Mouse (Mus musculus): Measurements from ENCODE around the gene Amacr. TPM values are rescaled to one million over a fixed set of nuclear protein-coding genes. Genes with fewer than 3 reads are reported as not detected.

The Amacr gene
- total and polyA plus RNA-seq, 2 experiments from 2014 or later, result 6.3 to 9.8 TPM

- peaks cover 39% of the 10 kb centered on the region for H3K27me3 ChIP-seq (ENCODE audit: insufficient read depth, low read length)
- no peaks in the 10 kb centered on the region for H3K9me3 ChIP-seq (ENCODE audit: low read length)
- no peak overlapping the region for H3K27ac ChIP-seq (ENCODE audit: low read depth, low read length)
- peak; percentile 8; the same call in 1 of the 2 replicates for ATAC-seq (ENCODE audit: low FRiP score)
- no peaks in the 10 kb centered on the region for H3K36me3 ChIP-seq (ENCODE audit: insufficient read depth, low read length)
- H3K4me3 ChIP-seq (ENCODE audit: low read depth, low read length), result peak overlapping the region; percentile 36
- peaks cover 6% of the 10 kb centered on the region; the same call in 1 of the 2 replicates for H3K4me1 ChIP-seq (ENCODE audit: insufficient read depth, low read length)
- 4% methylated on average over 8 of the region's 8 CpGs for WGBS
- peak overlapping the region; percentile 44 for H3K9ac ChIP-seq (replicated peaks; ENCODE audit: low read length, poor library complexity, severe bottlenecking)
- peak overlapping the region; percentile 86 for H3K4me2 ChIP-seq (ENCODE audit: low read depth, low read length, poor library complexity, severe bottlenecking)
- no peak for TF ChIP-seq CTCF (IDR thresholded peaks at IDR 0.05)
- no peak for DNase-seq (ENCODE audit: low spot score)
Observed at GRCm38 (mm10) chr15:11037376-11037695, 55.8 kb downstream of the Amacr start.

GRCm38 (mm10) chr15:11037711-11038110, 56.2 kb downstream of the Amacr start, which contains the start of gene Rxfp3:
Rxfp3 (minus strand) TSS chr15:11037991.
- Histone ChIP-seq H3K27ac (ENCODE audit: low read depth, low read length) (no peak within 1 kb of the TSS), H3K4me2 (ENCODE audit: low read depth, low read length, poor library complexity, severe bottlenecking) (peak within 1 kb of the TSS; percentile 86), H3K36me3 (ENCODE audit: insufficient read depth, low read length) (no peaks in the 10 kb centered on the region), H3K9me3 (ENCODE audit: low read length) (no peaks in the 10 kb centered on the region), H3K4me3 (ENCODE audit: low read depth, low read length) (peak within 1 kb of the TSS; percentile 36), H3K4me1 (ENCODE audit: insufficient read depth, low read length) (peaks cover 6% of the 10 kb centered on the region; the same call in 1 of the 2 replicates), H3K27me3 (ENCODE audit: insufficient read depth, low read length) (peaks cover 39% of the 10 kb centered on the region), H3K9ac (replicated peaks; ENCODE audit: low read length, poor library complexity, severe bottlenecking) (peak within 1 kb of the TSS; percentile 44)
- no peak for TF ChIP-seq CTCF (IDR thresholded peaks at IDR 0.05)
- DNase-seq (ENCODE audit: low spot score), result no peak
- 1% methylated on average over 16 of the region's 16 CpGs for WGBS
- no peak for ATAC-seq (ENCODE audit: low FRiP score)

GRCm38 (mm10) chr15:11038476-11038875, 56.9 kb downstream of the Amacr start:
- WGBS, result 2% methylated on average over 12 of the region's 12 CpGs
- Histone ChIP-seq H3K27ac (ENCODE audit: low read depth, low read length) (no peak overlapping the region), H3K27me3 (ENCODE audit: insufficient read depth, low read length) (peaks cover 39% of the 10 kb centered on the region), H3K4me1 (ENCODE audit: insufficient read depth, low read length) (peaks cover 6% of the 10 kb centered on the region; the same call in 1 of the 2 replicates), H3K4me2 (ENCODE audit: low read depth, low read length, poor library complexity, severe bottlenecking) (peak overlapping the region; percentile 86; the same call in 1 of the 2 replicates), H3K9me3 (ENCODE audit: low read length) (no peaks in the 10 kb centered on the region), H3K9ac (replicated peaks; ENCODE audit: low read length, poor library complexity, severe bottlenecking) (no peak overlapping the region), H3K4me3 (ENCODE audit: low read depth, low read length) (no peak overlapping the region; the same call in 1 of the 2 replicates), H3K36me3 (ENCODE audit: insufficient read depth, low read length) (no peaks in the 10 kb centered on the region)
- DNase-seq (ENCODE audit: low spot score) (peak; percentile 74), ATAC-seq (ENCODE audit: low FRiP score) (no peak)
- TF ChIP-seq CTCF (IDR thresholded peaks at IDR 0.05), result peak; percentile 86

GRCm38 (mm10) chr15:11040067-11040466, 58.5 kb downstream of the Amacr start:
- DNase-seq (ENCODE audit: low spot score) (no peak), ATAC-seq (ENCODE audit: low FRiP score) (no peak)
- Histone ChIP-seq H3K9ac (replicated peaks; ENCODE audit: low read length, poor library complexity, severe bottlenecking) (no peak overlapping the region), H3K4me1 (ENCODE audit: insufficient read depth, low read length) (peaks cover 6% of the 10 kb centered on the region; the same call in 1 of the 2 replicates), H3K27ac (ENCODE audit: low read depth, low read length) (no peak overlapping the region), H3K36me3 (ENCODE audit: insufficient read depth, low read length) (no peaks in the 10 kb centered on the region), H3K4me2 (ENCODE audit: low read depth, low read length, poor library complexity, severe bottlenecking) (no peak overlapping the region), H3K4me3 (ENCODE audit: low read depth, low read length) (no peak overlapping the region), H3K27me3 (ENCODE audit: insufficient read depth, low read length) (peaks cover 31% of the 10 kb centered on the region), H3K9me3 (ENCODE audit: low read length) (no peaks in the 10 kb centered on the region)
- WGBS, result 66% methylated on average over 5 of the region's 5 CpGs
- no peak for TF ChIP-seq CTCF (IDR thresholded peaks at IDR 0.05)

GRCm38 (mm10) chr15:11041229-11041628, 59.7 kb downstream of the Amacr start:
- ATAC-seq (ENCODE audit: low FRiP score), result no peak
- no peak overlapping the region for H3K4me2 ChIP-seq (ENCODE audit: low read depth, low read length, poor library complexity, severe bottlenecking)
- TF ChIP-seq CTCF (IDR thresholded peaks at IDR 0.05), result no peak

GRCm38 (mm10) chr15:11042828-11043227, 61.3 kb downstream of the Amacr start:
- DNase-seq (ENCODE audit: low spot score) (no peak), ATAC-seq (ENCODE audit: low FRiP score) (no peak)
- Histone ChIP-seq H3K27ac (ENCODE audit: low read depth, low read length) (no peak overlapping the region), H3K4me3 (ENCODE audit: low read depth, low read length) (no peak overlapping the region), H3K4me2 (ENCODE audit: low read depth, low read length, poor library complexity, severe bottlenecking) (no peak overlapping the region), H3K9ac (replicated peaks; ENCODE audit: low read length, poor library complexity, severe bottlenecking) (no peak overlapping the region), H3K4me1 (ENCODE audit: insufficient read depth, low read length) (no peaks in the 10 kb centered on the region), H3K27me3 (ENCODE audit: insufficient read depth, low read length) (peaks cover 4% of the 10 kb centered on the region), H3K9me3 (ENCODE audit: low read length) (no peaks in the 10 kb centered on the region), H3K36me3 (ENCODE audit: insufficient read depth, low read length) (no peaks in the 10 kb centered on the region)
- 86% methylated on average over 5 of the region's 5 CpGs for WGBS
- TF ChIP-seq CTCF (IDR thresholded peaks at IDR 0.05), result no peak

More at GRCm38 (mm10) chr15:11041229-11041628, 59.7 kb downstream of the Amacr start:
- Histone ChIP-seq H3K36me3 (ENCODE audit: insufficient read depth, low read length) (no peaks in the 10 kb centered on the region), H3K27ac (ENCODE audit: low read depth, low read length) (no peak overlapping the region), H3K4me3 (ENCODE audit: low read depth, low read length) (no peak overlapping the region), H3K9me3 (ENCODE audit: low read length) (no peaks in the 10 kb centered on the region), H3K4me1 (ENCODE audit: insufficient read depth, low read length) (peaks cover 5% of the 10 kb centered on the region; the same call in 1 of the 2 replicates), H3K9ac (replicated peaks; ENCODE audit: low read length, poor library complexity, severe bottlenecking) (no peak overlapping the region), H3K27me3 (ENCODE audit: insufficient read depth, low read length) (peaks cover 20% of the 10 kb centered on the region)
- 88% methylated on average over 2 of the region's 2 CpGs for WGBS
- no peak for DNase-seq (ENCODE audit: low spot score)

Other genes starting within 250 kb of the Amacr start
- gene C1qtnf3, start 29.4 kb upstream of the Amacr start, total RNA-seq (2014; rRNA removed), result 0.52 and 0.55 TPM in 2 replicates
- gene C1qtnf3, start 29.4 kb upstream of the Amacr start, polyA plus RNA-seq (2015; fragmentation: Nextera tagmentation; extraction: Ambion mirVana), result 0.69 and 0.75 TPM in 2 replicates
- not detected in 2 replicates for gene Slc45a2, start 19.0 kb downstream of the Amacr start, total RNA-seq (2014; rRNA removed)
- 0.05 TPM in 1 of 2 replicates, not detected in the other for gene Slc45a2, start 19.0 kb downstream of the Amacr start, polyA plus RNA-seq (2015; fragmentation: Nextera tagmentation; extraction: Ambion mirVana)
- 5.1 and 5.6 TPM in 2 replicates for gene Rxfp3, start 56.2 kb downstream of the Amacr start, total RNA-seq (2014; rRNA removed)
- gene Rxfp3, start 56.2 kb downstream of the Amacr start, polyA plus RNA-seq (2015; fragmentation: Nextera tagmentation; extraction: Ambion mirVana), result 2.4 and 2.7 TPM in 2 replicates
- 7.4 and 8.6 TPM in 2 replicates for gene Adamts12, start 83.0 kb downstream of the Amacr start, total RNA-seq (2014; rRNA removed)
- gene Adamts12, start 83.0 kb downstream of the Amacr start, polyA plus RNA-seq (2015; fragmentation: Nextera tagmentation; extraction: Ambion mirVana), result 0.88 and 0.94 TPM in 2 replicates